Mouse (Mus musculus): ENCODE data around the gene Hsbp1.

The Hsbp1 gene

GRCm38 (mm10) chr8:119385854-119386253 lies 41.6 kb downstream of the Hsbp1 start:
- DNase-seq (ENCODE audit: inconsistent ontology term) = no peak

GRCm38 (mm10) chr8:119386988-119387387 lies 42.7 kb downstream of the Hsbp1 start:
- no peak for DNase-seq (ENCODE audit: inconsistent ontology term)

DNA sequence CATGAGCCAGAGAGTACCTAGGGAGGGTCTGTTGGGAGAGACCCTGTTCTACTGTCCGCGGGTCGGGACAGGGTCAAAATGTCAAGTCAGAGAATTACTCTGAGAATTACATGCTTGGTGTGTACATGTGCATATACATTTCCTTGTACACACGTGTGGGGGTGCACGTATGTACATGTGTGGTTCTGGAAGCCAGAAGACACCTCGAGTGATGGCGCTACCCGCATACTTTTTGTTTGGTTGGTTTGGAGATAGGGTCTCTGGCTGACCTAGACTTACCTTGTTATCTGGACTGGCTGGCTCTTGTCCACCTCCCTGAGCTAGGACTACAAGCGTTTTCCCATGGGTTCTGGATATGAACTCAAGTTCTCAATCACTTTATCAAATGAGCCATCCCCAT lies 49.8 kb downstream of the Hsbp1 start:
- no peak for DNase-seq (ENCODE audit: inconsistent ontology term)

- peak; percentile 95 for DNase-seq (ENCODE audit: inconsistent ontology term)
Observed at GRCm38 (mm10) chr8:119394524-119395026, 50.3 kb downstream of the Hsbp1 start, which contains the start of gene Mlycd. Mlycd (plus strand) TSS chr8:119394878.

- no peak for DNase-seq (ENCODE audit: inconsistent ontology term)
Observed at GRCm38 (mm10) chr8:119395072-119395950, 51.0 kb downstream of the Hsbp1 start.
